Mouse (Mus musculus): ENCODE measurements around the gene Ly6g6f.
"Not testable (repeated sequence)": the region's sequence is repeated elsewhere in the genome, so short reads cannot be mapped to it uniquely, and the experiment has no call there.

Gene Ly6g6f

GRCm38 (mm10) chr17:35085208-35085865 is at the start of gene Ly6g6f:
Ly6g6f (minus strand) TSS chr17:35085610.
- in situ Hi-C loops (cut with MboI; ENCODE audit: low pct_unique_long_range_greater_than_20kb in 1 of 2, low sequenced_read_pairs in 2 of 2, unreplicated experiment in 1 of 2): no loop called here

DNA sequence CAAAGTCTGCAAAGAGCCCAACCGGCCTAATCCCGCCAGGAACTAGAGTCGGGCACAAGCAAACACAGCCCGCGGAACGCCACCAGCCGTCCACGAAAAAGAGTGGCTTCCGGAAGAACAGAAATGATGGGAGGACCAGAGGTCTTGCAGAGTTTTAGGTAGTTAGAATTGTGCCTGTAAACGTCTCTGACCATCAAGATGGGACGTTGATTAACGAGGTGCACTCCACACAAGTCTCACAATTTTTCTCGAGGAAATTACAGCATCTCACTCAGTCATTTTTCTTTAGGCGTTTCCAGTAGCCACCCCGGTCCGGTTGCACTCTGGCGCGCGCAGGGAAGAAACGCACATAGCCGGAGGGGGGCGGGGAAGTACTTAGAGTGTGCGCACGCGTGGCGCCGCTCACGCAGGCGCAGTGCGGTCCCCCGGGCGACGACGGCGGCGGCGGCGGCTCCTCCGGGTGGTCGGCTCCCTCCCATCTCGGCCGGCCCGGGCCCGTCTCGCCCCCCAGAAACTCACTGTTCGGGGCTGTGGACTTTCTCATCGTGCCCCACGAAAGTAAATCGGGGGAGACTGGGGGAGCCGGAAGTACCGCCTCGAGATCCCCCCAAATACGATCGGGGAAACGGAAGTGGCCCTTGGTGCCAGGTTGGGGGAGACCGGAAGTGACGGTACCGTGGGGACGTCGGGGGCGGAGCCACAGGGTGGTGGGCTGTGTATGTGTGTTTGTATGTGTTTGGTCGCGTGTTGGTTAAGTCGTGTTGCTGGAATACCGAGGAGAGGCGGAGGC is 49.6 kb upstream of the Ly6g6f start, which contains the start of gene Bag6:
TSS of gene Bag6 (plus strand) at position 378 of the 790 bp plus-strand sequence.
- in situ Hi-C loops (cut with MboI; ENCODE audit: low pct_unique_long_range_greater_than_20kb in 1 of 2, low sequenced_read_pairs in 2 of 2, unreplicated experiment in 1 of 2): no loop called here

DNA sequence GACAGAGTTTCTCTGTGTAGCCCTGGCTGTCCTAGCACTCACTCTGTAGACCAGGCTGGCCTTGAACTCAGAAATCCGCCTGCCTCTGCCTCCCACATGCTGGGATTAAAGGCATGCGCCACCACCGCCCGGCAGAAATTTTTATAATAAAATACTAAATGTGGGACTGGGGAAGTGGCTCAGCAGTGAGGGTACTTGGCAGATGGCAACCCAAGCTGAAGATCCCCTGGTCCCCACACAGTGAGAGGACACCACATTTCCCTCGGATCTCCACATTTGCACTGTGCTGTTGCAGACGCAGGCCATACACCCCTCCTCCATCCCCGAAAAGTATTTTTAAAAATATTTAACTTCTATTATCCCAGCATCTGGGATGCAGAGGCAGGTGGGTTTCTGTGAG is 48.1 kb upstream of the Ly6g6f start:
- in situ Hi-C loops (cut with MboI; ENCODE audit: low pct_unique_long_range_greater_than_20kb in 1 of 2, low sequenced_read_pairs in 2 of 2, unreplicated experiment in 1 of 2): no loop called here

DNA sequence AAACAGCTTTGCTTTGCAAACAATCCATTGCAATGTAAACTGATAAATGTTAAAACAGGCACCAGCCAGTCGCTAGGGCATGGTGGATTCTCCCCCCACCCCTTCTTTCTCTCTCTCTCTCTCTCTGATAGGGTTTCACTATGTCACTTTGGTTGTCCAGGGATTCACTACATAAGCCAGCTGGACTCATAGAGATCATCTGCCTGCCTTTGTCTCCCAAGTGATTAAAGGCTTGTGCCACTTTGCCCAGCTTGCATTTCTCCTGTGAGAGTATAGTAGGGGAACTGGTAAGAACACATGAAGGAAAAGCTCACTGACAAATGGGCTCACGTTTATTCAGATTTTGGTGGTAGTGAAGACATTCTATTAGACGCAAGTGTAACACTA is 46.8 kb upstream of the Ly6g6f start:
- in situ Hi-C loops (cut with MboI; ENCODE audit: low pct_unique_long_range_greater_than_20kb in 1 of 2, low sequenced_read_pairs in 2 of 2, unreplicated experiment in 1 of 2): no loop called here

- in situ Hi-C loops (cut with MboI; ENCODE audit: low pct_unique_long_range_greater_than_20kb in 1 of 2, low sequenced_read_pairs in 2 of 2, unreplicated experiment in 1 of 2): no loop called here
Observed at GRCm38 (mm10) chr17:35131500-35132173, 46.2 kb upstream of the Ly6g6f start, which contains the start of gene Apom. Apom (minus strand) TSS chr17:35132050.

DNA sequence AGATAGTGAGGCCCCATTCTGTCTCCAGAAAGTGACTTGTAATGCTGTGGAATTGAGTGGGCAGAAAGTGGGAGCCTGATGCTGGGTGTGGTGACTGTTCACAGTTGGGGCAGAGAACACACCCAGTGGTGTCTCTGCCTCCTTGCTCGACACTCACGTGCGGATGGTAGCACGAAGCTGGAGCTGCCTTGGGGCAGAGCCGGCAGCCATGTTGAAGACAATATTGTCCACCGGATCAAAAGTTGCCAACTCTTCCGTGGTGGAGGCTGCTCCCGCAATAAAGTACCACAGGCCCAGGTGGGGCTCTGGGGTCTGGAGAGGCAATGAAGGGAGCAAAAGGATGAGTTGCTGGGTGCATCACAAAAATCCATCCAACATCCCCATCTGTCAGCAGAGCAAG is 45.6 kb upstream of the Ly6g6f start:
- in situ Hi-C loops (cut with MboI; ENCODE audit: low pct_unique_long_range_greater_than_20kb in 1 of 2, low sequenced_read_pairs in 2 of 2, unreplicated experiment in 1 of 2): no loop called here

DNA sequence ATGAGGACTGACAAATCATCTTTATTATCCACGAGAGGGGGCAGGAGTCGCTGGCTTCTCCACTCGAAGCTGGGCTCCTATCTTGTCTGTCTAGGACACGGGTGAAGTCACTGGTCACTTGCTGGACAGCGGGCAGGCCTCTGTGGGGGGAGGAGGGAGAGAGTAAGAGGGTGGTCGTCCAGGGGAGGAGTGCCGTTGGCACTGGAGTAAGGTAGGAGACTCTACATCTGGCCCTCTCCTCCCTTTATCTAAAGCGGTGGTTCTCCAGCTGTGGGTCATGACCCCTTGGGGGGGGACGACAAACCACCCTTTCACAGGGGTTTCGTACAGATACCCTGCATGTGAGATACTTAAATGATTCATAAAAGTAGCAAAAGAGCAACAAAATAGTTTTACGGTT is 43.6 kb upstream of the Ly6g6f start:
- in situ Hi-C loops (cut with MboI; ENCODE audit: low pct_unique_long_range_greater_than_20kb in 1 of 2, low sequenced_read_pairs in 2 of 2, unreplicated experiment in 1 of 2): no loop called here

GRCm38 (mm10) chr17:35127017-35127416 is 41.6 kb upstream of the Ly6g6f start:
- in situ Hi-C loops (cut with MboI; ENCODE audit: low pct_unique_long_range_greater_than_20kb in 1 of 2, low sequenced_read_pairs in 2 of 2, unreplicated experiment in 1 of 2): no loop called here

DNA sequence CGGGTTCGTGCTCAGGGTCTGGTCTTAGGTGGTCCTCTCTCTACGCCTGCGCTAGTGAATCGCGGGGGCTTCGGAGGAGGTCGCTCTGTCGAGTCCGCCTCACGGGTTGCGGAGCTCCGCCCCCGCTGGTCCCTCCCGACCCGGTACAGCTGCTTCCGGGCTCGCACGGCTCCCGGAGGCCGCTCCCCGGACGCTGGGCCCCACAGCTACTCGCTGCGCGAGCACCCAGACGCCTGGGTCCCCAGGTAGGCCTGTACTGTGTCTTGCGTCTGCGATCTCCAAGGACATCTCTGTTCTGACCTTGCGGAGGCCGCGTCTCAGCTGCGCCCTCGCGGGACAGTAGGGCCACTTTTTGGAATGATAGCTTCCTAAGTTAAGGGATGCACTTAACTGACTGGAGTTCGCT is 40.8 kb upstream of the Ly6g6f start, which contains the start of gene D17H6S53E:
TSS of gene D17H6S53E (plus strand) at position 168 of the 406 bp plus-strand sequence.
- in situ Hi-C loops (cut with MboI; ENCODE audit: low pct_unique_long_range_greater_than_20kb in 1 of 2, low sequenced_read_pairs in 2 of 2, unreplicated experiment in 1 of 2): no loop called here

GRCm38 (mm10) chr17:35125578-35125977 is 40.2 kb upstream of the Ly6g6f start:
- in situ Hi-C loops (cut with MboI; ENCODE audit: low pct_unique_long_range_greater_than_20kb in 1 of 2, low sequenced_read_pairs in 2 of 2, unreplicated experiment in 1 of 2): no loop called here

GRCm38 (mm10) chr17:35125081-35125480 is 39.7 kb upstream of the Ly6g6f start:
- in situ Hi-C loops (cut with MboI; ENCODE audit: low pct_unique_long_range_greater_than_20kb in 1 of 2, low sequenced_read_pairs in 2 of 2, unreplicated experiment in 1 of 2): no loop called here

DNA sequence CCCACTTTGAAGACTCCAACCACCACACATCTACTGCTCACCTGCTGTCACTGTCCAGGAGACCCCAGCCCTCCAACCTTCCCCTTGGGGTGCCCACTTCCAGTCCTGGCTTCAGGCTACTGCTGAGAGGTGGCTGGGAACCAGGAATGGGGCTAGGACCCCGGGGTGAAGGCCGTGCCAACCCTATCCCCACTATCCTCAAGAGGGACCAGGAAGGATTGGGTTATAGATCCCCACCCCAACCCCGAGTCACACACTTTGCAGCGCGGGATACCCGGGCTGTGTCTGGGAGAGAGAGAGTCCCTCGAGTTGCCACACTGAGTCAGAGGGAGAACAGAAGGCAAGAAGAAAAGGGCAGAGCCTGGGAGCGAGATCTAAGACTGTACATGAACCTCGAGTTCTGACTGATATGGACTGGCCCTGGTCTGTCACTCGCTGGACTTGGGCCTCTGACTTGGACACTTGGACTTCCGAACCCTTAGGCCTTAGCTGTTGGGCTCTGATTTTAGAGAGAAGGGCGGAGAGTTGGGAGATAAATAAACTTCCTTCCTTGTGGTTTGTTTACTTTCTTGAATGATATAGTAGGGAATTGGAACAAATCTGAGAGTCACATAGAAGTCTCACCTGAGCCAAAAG is 39.0 kb upstream of the Ly6g6f start:
- in situ Hi-C loops (cut with MboI; ENCODE audit: low pct_unique_long_range_greater_than_20kb in 1 of 2, low sequenced_read_pairs in 2 of 2, unreplicated experiment in 1 of 2): not testable (repeated sequence)

GRCm38 (mm10) chr17:35123287-35123686 is 37.9 kb upstream of the Ly6g6f start:
- in situ Hi-C loops (cut with MboI; ENCODE audit: low pct_unique_long_range_greater_than_20kb in 1 of 2, low sequenced_read_pairs in 2 of 2, unreplicated experiment in 1 of 2): not testable (repeated sequence)

DNA sequence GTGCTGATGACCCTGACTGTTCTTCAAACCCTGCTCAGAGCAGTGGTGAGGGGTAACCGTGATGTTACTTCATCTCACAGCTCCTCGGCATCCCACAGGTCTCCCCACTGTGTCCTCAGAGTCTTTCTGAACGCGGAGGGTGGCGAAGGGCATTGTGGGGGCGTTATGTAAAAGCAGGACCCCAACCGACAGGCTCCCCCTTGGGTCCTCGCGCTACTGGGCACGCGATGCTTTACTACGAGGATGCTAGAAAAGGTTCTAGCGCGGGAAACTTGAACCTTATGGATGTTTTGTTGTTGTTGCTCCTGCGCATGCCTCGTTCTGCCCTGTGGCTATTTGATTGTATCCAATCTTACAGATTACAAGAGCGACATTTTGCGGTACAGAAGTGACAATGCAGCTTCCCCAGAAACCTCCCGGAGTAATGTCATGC is 36.5 kb upstream of the Ly6g6f start, which contains the start of gene Csnk2b:
TSS of gene Csnk2b (minus strand) at position 183 of the 433 bp plus-strand sequence.
- in situ Hi-C loops (cut with MboI; ENCODE audit: low pct_unique_long_range_greater_than_20kb in 1 of 2, low sequenced_read_pairs in 2 of 2, unreplicated experiment in 1 of 2): no loop called here

DNA sequence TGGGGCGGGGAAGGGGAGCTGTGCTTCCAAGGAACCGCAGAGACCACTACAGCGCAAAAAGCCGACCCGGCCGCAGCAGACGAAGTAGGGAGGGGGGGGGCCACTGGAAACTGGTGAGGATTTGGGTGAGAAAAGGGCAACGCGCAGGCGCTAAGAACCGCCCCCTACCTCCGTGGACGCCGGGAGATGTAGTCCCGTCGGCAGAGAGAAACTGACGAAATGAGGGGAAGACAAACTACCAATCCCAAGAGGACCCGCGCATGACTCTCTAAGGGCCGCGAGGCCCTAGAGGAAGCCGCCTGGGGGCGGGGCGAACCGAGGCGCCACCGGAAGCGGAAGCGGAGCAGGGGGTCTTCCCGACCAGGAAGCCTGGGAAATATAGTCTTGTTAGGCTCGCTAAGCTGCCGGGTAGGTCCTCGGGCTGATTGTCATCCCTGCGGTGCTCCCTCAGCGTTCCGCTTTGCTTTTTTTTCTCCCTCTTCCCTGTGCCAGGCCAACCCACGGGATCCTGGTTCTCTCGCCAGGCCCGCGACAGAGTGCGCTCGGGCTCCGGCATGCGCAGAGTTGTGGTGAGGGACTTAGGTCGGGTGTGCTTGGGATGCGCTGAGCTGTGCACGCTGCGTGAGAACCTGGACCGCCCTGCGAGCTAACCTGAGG is 35.9 kb upstream of the Ly6g6f start, which contains the start of gene Gpank1:
TSS of gene Gpank1 (plus strand) at position 313 of the 657 bp plus-strand sequence.
- in situ Hi-C loops (cut with MboI; ENCODE audit: low pct_unique_long_range_greater_than_20kb in 1 of 2, low sequenced_read_pairs in 2 of 2, unreplicated experiment in 1 of 2): no loop called here

- in situ Hi-C loops (cut with MboI; ENCODE audit: low pct_unique_long_range_greater_than_20kb in 1 of 2, low sequenced_read_pairs in 2 of 2, unreplicated experiment in 1 of 2): no loop called here
Observed at GRCm38 (mm10) chr17:35120745-35121142, 35.3 kb upstream of the Ly6g6f start.

DNA sequence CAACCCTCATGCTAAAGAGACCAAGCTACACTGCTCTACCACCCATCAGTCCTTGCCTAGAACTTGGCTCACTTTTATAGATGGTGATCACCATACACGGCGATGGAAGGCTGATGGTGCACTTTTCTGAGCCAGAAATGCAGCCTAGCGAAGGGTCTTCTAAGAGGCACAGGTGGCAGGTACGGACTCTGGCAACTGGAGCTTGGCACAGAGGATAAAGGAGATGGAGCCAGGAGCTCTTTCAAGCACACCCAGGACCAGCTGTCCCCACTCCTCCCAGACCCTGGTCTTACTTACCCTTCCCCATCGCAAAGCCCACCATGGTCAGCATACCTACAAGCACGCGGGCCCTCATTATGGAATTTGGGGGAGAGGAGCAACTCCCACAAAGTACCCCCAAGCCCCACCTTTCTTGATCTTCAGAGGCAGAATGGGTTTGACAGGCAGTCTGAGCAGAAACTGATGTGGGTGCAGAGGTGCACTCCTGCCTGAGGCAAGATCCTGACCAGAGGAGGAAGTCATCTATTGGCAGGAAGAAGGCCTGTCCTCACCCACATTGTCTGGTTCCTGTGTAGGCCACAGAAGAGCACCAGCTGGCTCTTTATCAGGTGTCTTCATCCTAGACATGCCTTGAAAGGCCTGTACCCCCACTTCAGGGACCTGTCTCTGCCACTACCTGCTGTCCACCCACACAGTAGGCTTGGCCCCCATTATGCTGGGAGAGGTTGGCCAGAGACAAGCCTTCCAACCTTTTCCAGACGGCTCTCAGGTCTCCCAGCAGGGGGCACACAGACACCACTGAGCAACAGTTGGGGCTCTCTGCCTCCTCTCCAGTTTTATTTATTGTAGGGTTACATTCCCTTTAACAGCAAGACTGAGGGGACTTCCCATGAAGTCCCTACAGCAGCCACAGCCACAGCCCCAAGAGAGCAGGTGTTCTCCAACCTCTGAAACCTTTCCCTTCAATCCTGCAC is 29.9 kb upstream of the Ly6g6f start, which contains the start of gene Ly6g5b:
TSS of gene Ly6g5b (minus strand) at position 383 of the 974 bp plus-strand sequence.
- in situ Hi-C loops (cut with MboI; ENCODE audit: low pct_unique_long_range_greater_than_20kb in 1 of 2, low sequenced_read_pairs in 2 of 2, unreplicated experiment in 1 of 2): loop anchor here in 1 of 2 experiments (10.0 kb wide), 1 partner anchor 111 kb away; the partner anchor contains the start of gene Vars

All from mouse embryonic stem cell (cell line).